Comparison of ENCODE assay signal across 8 mouse cellular contexts in the genomic region with DNA sequence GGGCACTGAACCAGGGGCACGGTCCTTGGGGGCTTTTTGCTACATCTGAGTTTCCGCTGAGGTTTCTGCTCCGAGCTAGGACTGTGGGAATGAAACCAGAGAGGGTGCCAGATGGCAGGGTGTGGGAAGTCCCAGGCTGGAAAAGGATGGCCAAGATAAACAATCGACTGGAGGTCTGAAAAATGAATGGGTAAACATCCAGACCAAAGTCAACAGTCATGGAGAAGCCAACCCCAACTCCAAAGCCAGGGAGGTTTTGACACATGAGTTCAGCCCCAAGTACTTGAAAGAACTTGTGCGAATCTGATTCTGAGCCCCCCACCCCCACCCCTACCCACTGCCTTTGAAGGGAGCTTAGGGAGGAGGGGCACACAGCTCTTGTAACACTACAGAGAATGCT. TPM values are rescaled to one million over a fixed set of nuclear protein-coding genes. Genes with fewer than 3 reads are reported as not detected.
DNase-seq lines count a peak whose midpoint lies in the region; ATAC-seq lines count a peak whose summit lies in the region.

No protein-coding gene starts in this region.

- H3K27me3 ChIP-seq in heart, embryonic 11.5 days (ENCODE audit: control insufficient read depth, insufficient read depth, low read length), result no peaks in the 10 kb centered on the region
- no peaks in the 10 kb centered on the region for H3K27me3 ChIP-seq in limb, embryonic 15.5 days

- H3K9ac ChIP-seq in heart, embryonic 11.5 days (ENCODE audit: low read depth, low read length), result no peak overlapping the region
- no peak overlapping the region for H3K9ac ChIP-seq in limb, embryonic 15.5 days

- H3K4me1 ChIP-seq in heart, embryonic 11.5 days (ENCODE audit: control insufficient read depth, insufficient read depth, low read length), result peaks cover 18% of the 10 kb centered on the region
- peaks cover 42% of the 10 kb centered on the region for H3K4me1 ChIP-seq in limb, embryonic 15.5 days

- DNase-seq in adrenal gland, postnatal 10 days, result peak; percentile 58
- no peak for DNase-seq in adrenal gland, postnatal 25 days
- peak; percentile 45 for DNase-seq in cerebellum, adult 11 months
- DNase-seq in ovary, postnatal 14 days (ENCODE audit: low spot score), result no peak
- no peak for DNase-seq in thymus, postnatal 0 days (ENCODE audit: low spot score)
- DNase-seq in urinary bladder, postnatal 4 days (ENCODE audit: low spot score in 2 of 2), result no peak

- H3K36me3 ChIP-seq in heart, embryonic 11.5 days (ENCODE audit: control insufficient read depth, insufficient read depth, low read length), result no peaks in the 10 kb centered on the region
- H3K36me3 ChIP-seq in limb, embryonic 15.5 days, result no peaks in the 10 kb centered on the region

- peaks cover 5% of the 10 kb centered on the region; the same call in 1 of the 2 replicates for H3K9me3 ChIP-seq in heart, embryonic 11.5 days (replicated peaks; ENCODE audit: control insufficient read depth, low read length)
- no peaks in the 10 kb centered on the region for H3K9me3 ChIP-seq in limb, embryonic 15.5 days

- ATAC-seq in heart, embryonic 11.5 days (replicated peaks; ENCODE audit: insufficient number of reproducible peaks, low FRiP score, low TSS enrichment), result no peak; the same call in 1 of the 2 replicates
- ATAC-seq in limb, embryonic 15.5 days (ENCODE audit: insufficient number of reproducible peaks, low FRiP score, low TSS enrichment, low read depth), result peak; percentile 74

- peak overlapping the region; percentile 41; the same call in 1 of the 2 replicates for H3K27ac ChIP-seq in heart, embryonic 11.5 days (ENCODE audit: low read depth, low read length)
- H3K27ac ChIP-seq in limb, embryonic 15.5 days, result no peak overlapping the region

- no peak overlapping the region for H3K4me3 ChIP-seq in heart, embryonic 11.5 days (ENCODE audit: low read depth, low read length)
- H3K4me3 ChIP-seq in limb, embryonic 15.5 days, result no peak overlapping the region

- H3K4me2 ChIP-seq in heart, embryonic 11.5 days, result no peak overlapping the region
- no peak overlapping the region for H3K4me2 ChIP-seq in limb, embryonic 15.5 days

- 36% methylated on average over 5 of the region's 5 CpGs for WGBS in heart, embryonic 11.5 days (ENCODE audit: insufficient replicate concordance)
- 32% methylated on average over 5 of the region's 5 CpGs for WGBS in limb, embryonic 15.5 days

RNA-seq across cellular contexts. Expression of a gene that starts 44.7 kb away (rescaled TPM):
- total RNA-seq in adrenal gland, postnatal 10 days (2021), result 100 to 1,000 TPM; 103 to 105 TPM
- total RNA-seq in adrenal gland, postnatal 25 days (2021), result 85.6 and 98.2 TPM in 2 replicates
- 180 and 211 TPM in 2 replicates for polyA plus RNA-seq in heart, embryonic 11.5 days (2014; fragmentation: Nextera tagmentation; extraction: Ambion mirVana)
- 144 and 161 TPM in 2 replicates for polyA plus RNA-seq in limb, embryonic 15.5 days (2015; fragmentation: Nextera tagmentation; extraction: Ambion mirVana)
- 79.6 and 81.6 TPM in 2 replicates for polyA plus RNA-seq in thymus, postnatal 0 days (2015; fragmentation: Nextera tagmentation; extraction: Ambion mirVana)

RNA-seq across cellular contexts. Expression of a gene that starts 55.5 kb away (rescaled TPM):
- 10 to 100 TPM; 77.6 to 89.0 TPM for total RNA-seq in adrenal gland, postnatal 10 days (2021)
- total RNA-seq in adrenal gland, postnatal 25 days (2021), result 48.3 and 51.8 TPM in 2 replicates
- polyA plus RNA-seq in heart, embryonic 11.5 days (2014; fragmentation: Nextera tagmentation; extraction: Ambion mirVana), result 133 and 152 TPM in 2 replicates
- 97.1 and 98.7 TPM in 2 replicates for polyA plus RNA-seq in limb, embryonic 15.5 days (2015; fragmentation: Nextera tagmentation; extraction: Ambion mirVana)
- polyA plus RNA-seq in thymus, postnatal 0 days (2015; fragmentation: Nextera tagmentation; extraction: Ambion mirVana), result 41.5 and 42.7 TPM in 2 replicates

Comparison
In these comparisons a context has a peak if more than half of its experiments do, and no peak if none do; other contexts are left out.
1. DNase-seq: peak in adrenal gland, postnatal 10 days (single experiment) and cerebellum, adult 11 months (single experiment); none in adrenal gland, postnatal 25 days (single experiment), ovary, postnatal 14 days (single experiment), thymus, postnatal 0 days (single experiment) and urinary bladder, postnatal 4 days (0 of 2).